Mouse (Mus musculus) liver, embryonic 15.5 days (tissue): Measurements from ENCODE around the gene Eps8. TPM values are rescaled to one million over a fixed set of nuclear protein-coding genes. Genes with fewer than 3 reads are reported as not detected.
"Not testable (repeated sequence)": the region's sequence is repeated elsewhere in the genome, so short reads cannot be mapped to it uniquely, and the experiment has no call there.

Source experiments
- ATAC-seq: fragments of 200-750 bp; cut with Nextera tagmentation; 2 replicates; pipeline ENCODE4 v1.8.0; 2017; ENCODE audit warnings: moderate number of reproducible peaks, mild to moderate bottlenecking, moderate library complexity; ENCODE audit not compliant: insufficient read depth
- H3K27ac ChIP-seq: fragments of 300-500 bp; sonication (generic); replicated peaks from 2 replicates; pipeline ENCODE4 v1.5.1; 2015; ENCODE audit warnings: mild to moderate bottlenecking, inconsistent platforms
- H3K27me3 ChIP-seq: fragments of 300-500 bp; sonication (generic); 2 replicates; pipeline ENCODE4 v1.6.1; 2015; ENCODE audit warnings: mild to moderate bottlenecking, inconsistent platforms
- H3K36me3 ChIP-seq: fragments of 300-500 bp; sonication (generic); replicated peaks from 2 replicates; pipeline ENCODE4 v1.6.1; 2015; ENCODE audit warnings: moderate library complexity, mild to moderate bottlenecking, inconsistent platforms
- H3K4me1 ChIP-seq: fragments of 300-500 bp; sonication (generic); replicated peaks from 2 replicates; pipeline ENCODE4 v1.6.1; 2015; ENCODE audit warnings: inconsistent platforms
- H3K4me2 ChIP-seq: fragments of 300-500 bp; sonication (generic); 2 replicates; pipeline ENCODE4 v1.6.1; 2015; ENCODE audit warnings: moderate library complexity, mild to moderate bottlenecking, inconsistent platforms
- H3K4me3 ChIP-seq: fragments of 300-500 bp; sonication (generic); replicated peaks from 2 replicates; pipeline ENCODE4 v1.5.1; 2015; ENCODE audit warnings: mild to moderate bottlenecking, inconsistent platforms
- H3K9ac ChIP-seq: fragments of 300-500 bp; sonication (generic); 2 replicates; pipeline ENCODE4 v1.6.1; 2015; ENCODE audit warnings: moderate library complexity, mild to moderate bottlenecking, inconsistent platforms
- H3K9me3 ChIP-seq: fragments of 300-500 bp; sonication (generic); replicated peaks from 2 replicates; pipeline ENCODE4 v1.6.1; 2016; ENCODE audit warnings: inconsistent platforms
- WGBS: fragments of 180-500 bp; shearing (Covaris S2); methylation state at CpG from one replicate; pipeline ENCODE4 v1.1.7; 2015; ENCODE audit warnings: mixed read lengths; ENCODE audit not compliant: insufficient replicate concordance; 5-methylcytosine and 5-hydroxymethylcytosine counted together
- polyA plus RNA-seq: library from polyadenylated mRNA; unstranded; fragments of >200 nt; fragmentation: Nextera tagmentation; extraction: Ambion mirVana; gene quantifications from 2 replicates; pipeline ENCODE4 v1.2.1, GENCODE M21; 2015

Gene Eps8
- polyA plus RNA-seq, 1 experiment from 2014 or later = 2.5 TPM

DNA sequence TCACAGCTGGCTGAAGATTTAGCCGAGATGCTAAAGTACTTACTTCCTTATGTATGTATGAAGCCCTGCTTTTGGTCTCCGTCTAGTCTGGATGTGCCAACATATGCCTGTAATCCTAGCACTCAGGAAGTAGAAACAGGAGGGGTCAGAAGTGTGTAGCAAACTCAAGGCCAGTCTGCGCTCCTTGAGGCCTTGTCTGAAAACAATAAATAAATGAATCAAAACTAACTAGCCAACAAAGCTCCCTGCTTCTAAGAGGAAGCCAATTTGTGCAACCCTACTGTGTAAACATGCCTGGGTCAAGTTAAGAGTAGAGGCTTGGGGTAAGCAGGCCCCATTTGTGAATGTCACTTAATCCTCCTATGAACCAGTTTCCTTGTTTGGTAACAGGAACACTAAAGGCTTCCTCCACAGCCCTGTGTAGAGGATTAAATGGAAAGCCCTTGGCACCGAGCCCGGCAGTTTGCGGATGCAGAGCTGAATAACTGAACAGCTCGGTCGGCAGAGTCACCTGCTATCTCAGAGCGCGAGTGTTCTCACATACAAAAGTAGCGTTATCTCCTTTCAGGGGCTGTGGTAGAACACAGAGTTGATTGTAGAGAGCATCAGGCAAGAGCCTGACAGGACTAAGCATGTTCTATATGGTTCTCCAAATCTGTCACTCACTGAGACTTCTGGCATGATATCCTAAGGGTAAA lies 183.6 kb downstream of the Eps8 start:
- no peak overlapping the region for H3K4me3 ChIP-seq
- H3K4me2 ChIP-seq = no peak overlapping the region
- H3K36me3 ChIP-seq = no peaks in the 10 kb centered on the region
- peak; percentile 28; the same call in 1 of the 2 replicates for ATAC-seq
- no peak overlapping the region for H3K27ac ChIP-seq
- H3K27me3 ChIP-seq = no peaks in the 10 kb centered on the region
- H3K4me1 ChIP-seq = no peaks in the 10 kb centered on the region
- no peaks in the 10 kb centered on the region for H3K9me3 ChIP-seq
- WGBS = 60% methylated on average over 11 of the region's 11 CpGs
- H3K9ac ChIP-seq = no peak overlapping the region

DNA sequence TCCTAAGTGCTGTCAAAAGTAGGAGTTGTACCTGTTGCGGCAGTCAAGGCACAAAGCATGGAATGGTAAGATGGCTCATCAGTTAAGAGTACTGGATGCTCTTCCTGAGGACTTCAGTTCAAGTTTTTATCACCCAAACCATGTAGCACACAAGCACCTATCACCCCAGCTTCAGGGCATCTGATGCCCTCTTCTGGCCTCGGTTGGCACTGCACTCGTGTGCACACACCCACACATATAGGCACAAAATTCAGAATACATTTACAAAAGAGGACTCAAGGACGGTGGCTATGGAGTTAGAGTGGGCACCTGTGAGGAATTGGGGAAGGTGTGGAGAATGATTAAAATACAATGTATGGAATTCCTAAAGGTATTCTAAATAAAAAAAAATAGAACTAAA lies 185.1 kb downstream of the Eps8 start:
- 76% methylated on average over 4 of the region's 4 CpGs for WGBS
- Histone ChIP-seq H3K4me3 (no peak overlapping the region), H3K9ac (no peak overlapping the region), H3K36me3 (no peaks in the 10 kb centered on the region), H3K4me1 (no peaks in the 10 kb centered on the region), H3K9me3 (no peaks in the 10 kb centered on the region), H3K4me2 (no peak overlapping the region), H3K27me3 (no peaks in the 10 kb centered on the region), H3K27ac (no peak overlapping the region)
- ATAC-seq = no peak

- H3K27me3 ChIP-seq = no peaks in the 10 kb centered on the region
- no peak overlapping the region for H3K4me2 ChIP-seq
- WGBS = 71% methylated on average over 3 of the region's 3 CpGs
- H3K4me1 ChIP-seq = no peaks in the 10 kb centered on the region
- ATAC-seq = no peak
- no peak overlapping the region for H3K27ac ChIP-seq
- H3K4me3 ChIP-seq = no peak overlapping the region
- no peaks in the 10 kb centered on the region for H3K36me3 ChIP-seq
- no peaks in the 10 kb centered on the region for H3K9me3 ChIP-seq
- no peak overlapping the region for H3K9ac ChIP-seq
These were observed 187.0 kb downstream of the Eps8 start for GRCm38 (mm10) chr6:137467696-137468095.

GRCm38 (mm10) chr6:137466256-137466655 lies 188.4 kb downstream of the Eps8 start:
- Histone ChIP-seq H3K4me3 (no peak overlapping the region), H3K27ac (no peak overlapping the region), H3K36me3 (no peaks in the 10 kb centered on the region), H3K9ac (no peak overlapping the region), H3K27me3 (no peaks in the 10 kb centered on the region), H3K9me3 (no peaks in the 10 kb centered on the region), H3K4me1 (no peaks in the 10 kb centered on the region), H3K4me2 (no peak overlapping the region)
- ATAC-seq = no peak
- 54% methylated on average over 2 of the region's 2 CpGs for WGBS

DNA sequence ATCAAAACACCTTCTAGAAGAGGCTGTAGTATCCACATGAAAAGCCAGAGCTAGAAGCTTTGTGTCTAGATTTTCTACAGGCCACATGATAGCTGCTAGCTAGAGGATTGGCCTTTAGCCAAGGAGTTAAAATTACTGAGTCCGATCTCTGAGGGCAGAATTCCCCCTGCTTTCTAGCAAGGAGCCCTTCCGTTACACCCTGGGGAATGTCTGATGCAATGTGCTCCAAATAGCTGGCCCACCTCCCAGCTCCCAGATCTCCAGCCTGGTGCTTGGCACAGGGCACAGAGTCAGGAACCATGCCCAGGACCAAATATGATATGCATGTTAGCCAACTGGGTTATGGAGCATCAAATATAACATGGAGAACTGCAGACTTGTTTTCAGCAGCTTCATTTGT lies 189.4 kb downstream of the Eps8 start:
- no peak overlapping the region for H3K27ac ChIP-seq

GRCm38 (mm10) chr6:137463771-137464170 lies 190.9 kb downstream of the Eps8 start:
- no peaks in the 10 kb centered on the region for H3K36me3 ChIP-seq
- ATAC-seq = no peak
- WGBS = 76% methylated on average over 5 of the region's 5 CpGs

More for the DNA sequence above, 189.4 kb downstream of the Eps8 start:
- ATAC-seq = no peak
- H3K36me3 ChIP-seq = no peaks in the 10 kb centered on the region
- H3K27me3 ChIP-seq = no peaks in the 10 kb centered on the region
- no peaks in the 10 kb centered on the region for H3K9me3 ChIP-seq
- H3K4me1 ChIP-seq = no peaks in the 10 kb centered on the region
- H3K4me3 ChIP-seq = no peak overlapping the region
- H3K4me2 ChIP-seq = no peak overlapping the region
- 56% methylated on average over 2 of the region's 2 CpGs for WGBS
- H3K9ac ChIP-seq = no peak overlapping the region; the same call in 1 of the 2 replicates

GRCm38 (mm10) chr6:137458136-137458535 lies 196.5 kb downstream of the Eps8 start:
- Histone ChIP-seq H3K9ac (no peak overlapping the region), H3K4me1 (no peaks in the 10 kb centered on the region; the same call in 1 of the 2 replicates), H3K27ac (no peak overlapping the region), H3K36me3 (no peaks in the 10 kb centered on the region), H3K9me3 (no peaks in the 10 kb centered on the region), H3K4me3 (no peak overlapping the region), H3K27me3 (no peaks in the 10 kb centered on the region), H3K4me2 (no peak overlapping the region)
- 65% methylated on average over 7 of the region's 7 CpGs for WGBS
- no peak for ATAC-seq

More at GRCm38 (mm10) chr6:137463771-137464170, 190.9 kb downstream of the Eps8 start:
- H3K27me3 ChIP-seq = no peaks in the 10 kb centered on the region
- no peak overlapping the region for H3K27ac ChIP-seq
- H3K9me3 ChIP-seq = no peaks in the 10 kb centered on the region
- no peak overlapping the region for H3K9ac ChIP-seq
- no peak overlapping the region for H3K4me2 ChIP-seq
- H3K4me1 ChIP-seq = no peaks in the 10 kb centered on the region; the same call in 1 of the 2 replicates
- H3K4me3 ChIP-seq = no peak overlapping the region

GRCm38 (mm10) chr6:137457210-137457609 lies 197.5 kb downstream of the Eps8 start:
- H3K27me3 ChIP-seq = no peaks in the 10 kb centered on the region
- no peak overlapping the region for H3K4me3 ChIP-seq
- H3K9me3 ChIP-seq = no peaks in the 10 kb centered on the region
- no peak overlapping the region for H3K4me2 ChIP-seq
- 26% methylated on average over 7 of the region's 7 CpGs for WGBS
- ATAC-seq = no peak
- no peak overlapping the region for H3K27ac ChIP-seq
- H3K36me3 ChIP-seq = no peaks in the 10 kb centered on the region
- no peaks in the 10 kb centered on the region; the same call in 1 of the 2 replicates for H3K4me1 ChIP-seq
- H3K9ac ChIP-seq = no peak overlapping the region

GRCm38 (mm10) chr6:137456064-137456463 lies 198.6 kb downstream of the Eps8 start:
- Histone ChIP-seq H3K36me3 (no peaks in the 10 kb centered on the region), H3K4me1 (no peaks in the 10 kb centered on the region; the same call in 1 of the 2 replicates), H3K4me3 (no peak overlapping the region), H3K27ac (no peak overlapping the region), H3K27me3 (no peaks in the 10 kb centered on the region), H3K9ac (no peak overlapping the region), H3K4me2 (no peak overlapping the region), H3K9me3 (no peaks in the 10 kb centered on the region)
- ATAC-seq = no peak
- WGBS = 35% methylated on average over 7 of the region's 7 CpGs

- no peaks in the 10 kb centered on the region; the same call in 1 of the 2 replicates for H3K4me1 ChIP-seq
- no peak for ATAC-seq
- WGBS = 13% methylated on average over 10 of the region's 10 CpGs
- H3K9ac ChIP-seq = no peak overlapping the region
- no peak overlapping the region for H3K4me3 ChIP-seq
- no peak overlapping the region for H3K27ac ChIP-seq
- no peaks in the 10 kb centered on the region for H3K9me3 ChIP-seq
- H3K27me3 ChIP-seq = no peaks in the 10 kb centered on the region
- no peak overlapping the region for H3K4me2 ChIP-seq
- H3K36me3 ChIP-seq = no peaks in the 10 kb centered on the region
These were observed 199.1 kb downstream of the Eps8 start for GRCm38 (mm10) chr6:137455537-137456041.

- not testable (repeated sequence) for H3K4me2 ChIP-seq, H3K9ac ChIP-seq, H3K4me3 ChIP-seq, H3K9me3 ChIP-seq, H3K27ac ChIP-seq, H3K4me1 ChIP-seq, H3K36me3 ChIP-seq, ATAC-seq, H3K27me3 ChIP-seq
- 43% methylated on average over 7 of the region's 7 CpGs for WGBS
These were observed 208.6 kb downstream of the Eps8 start for GRCm38 (mm10) chr6:137446116-137446515.
